Mouse (Mus musculus) thymus, postnatal 36 days (tissue): ENCODE data around the gene Chmp2b.

Source experiments
- DNase-seq, 2 experiments: peaks; one replicate each; pipeline ENCODE4 v3.0.0; 2022; ENCODE audit warnings: mixed read lengths in 2 of 2

Gene Chmp2b

GRCm38 (mm10) chr16:65561963-65562863 lies at the start of gene Chmp2b:
TSS of gene Chmp2b (minus strand) at chr16:65562726.
- DNase-seq, result peak; percentile 80 to 87

- DNase-seq, result no peak
Observed at GRCm38 (mm10) chr16:65611678-65612077, 49.2 kb upstream of the Chmp2b start.

GRCm38 (mm10) chr16:65600798-65601197 lies 38.3 kb upstream of the Chmp2b start:
- DNase-seq, result no peak

GRCm38 (mm10) chr16:65586111-65586865 lies 23.8 kb upstream of the Chmp2b start:
- no peak for DNase-seq

GRCm38 (mm10) chr16:65585699-65586098 lies 23.2 kb upstream of the Chmp2b start:
- no peak for DNase-seq

GRCm38 (mm10) chr16:65577298-65578029 lies 14.9 kb upstream of the Chmp2b start:
- DNase-seq, result no peak

- DNase-seq, result no peak
Observed at GRCm38 (mm10) chr16:65568853-65569252, 6.3 kb upstream of the Chmp2b start.

- DNase-seq, result no peak
Observed at GRCm38 (mm10) chr16:65564951-65565350, 2.4 kb upstream of the Chmp2b start.

GRCm38 (mm10) chr16:65564306-65564705 lies 1.8 kb upstream of the Chmp2b start:
- DNase-seq, result no peak

- no peak for DNase-seq
Observed at GRCm38 (mm10) chr16:65562864-65563206, 309 bp upstream of the Chmp2b start.

- no peak for DNase-seq
Observed at GRCm38 (mm10) chr16:65560996-65561962, 1.2 kb downstream of the Chmp2b start.

GRCm38 (mm10) chr16:65559591-65559990 lies 2.9 kb downstream of the Chmp2b start:
- DNase-seq, result no peak

GRCm38 (mm10) chr16:65557369-65557768 lies 5.2 kb downstream of the Chmp2b start:
- DNase-seq, result no peak

- DNase-seq, result no peak
Observed at GRCm38 (mm10) chr16:65554267-65554666, 8.3 kb downstream of the Chmp2b start.

- no peak for DNase-seq
Observed at GRCm38 (mm10) chr16:65550814-65551213, 11.7 kb downstream of the Chmp2b start.

GRCm38 (mm10) chr16:65548960-65549359 lies 13.6 kb downstream of the Chmp2b start:
- no peak for DNase-seq

- DNase-seq, result no peak
Observed at GRCm38 (mm10) chr16:65543676-65544293, 18.7 kb downstream of the Chmp2b start.

- peak in 1 of 2 experiments; percentile 11 for DNase-seq
Observed at GRCm38 (mm10) chr16:65533315-65533999, 29.1 kb downstream of the Chmp2b start.

GRCm38 (mm10) chr16:65531663-65532062 lies 30.9 kb downstream of the Chmp2b start:
- no peak for DNase-seq

GRCm38 (mm10) chr16:65529589-65529988 lies 32.9 kb downstream of the Chmp2b start:
- no peak for DNase-seq

GRCm38 (mm10) chr16:65526695-65527094 lies 35.8 kb downstream of the Chmp2b start:
- no peak for DNase-seq
